Mouse (Mus musculus) cerebral cortex, adult 2 months (tissue): ENCODE data around the gene Gpc3.

Experiments used
- WGBS: fragments of 180-500 bp; shearing (Covaris S2); methylation state at CpG from one replicate; pipeline ENCODE4 v1.1.7; 2018; 5-methylcytosine and 5-hydroxymethylcytosine counted together

The Gpc3 gene

DNA sequence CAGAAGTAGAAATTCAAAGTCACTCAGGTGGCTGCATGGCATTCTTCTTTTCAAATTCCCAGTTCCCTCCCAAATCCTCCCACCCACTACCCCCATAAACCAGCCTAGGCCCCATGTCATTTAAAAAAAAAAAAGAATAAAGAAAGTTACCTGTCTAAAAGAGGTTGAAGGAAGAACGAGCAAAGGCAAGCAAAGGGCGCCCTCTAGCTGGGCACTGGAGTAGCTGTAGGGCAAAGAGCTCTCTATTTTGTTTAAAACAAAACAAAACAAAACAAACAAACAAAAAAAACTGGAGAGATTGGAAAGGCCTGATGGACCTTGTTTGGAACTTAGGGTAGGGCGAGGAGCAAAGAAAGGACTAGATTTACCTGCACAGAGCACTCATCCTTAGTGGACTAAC lies 238.6 kb downstream of the Gpc3 start:
- WGBS = 59% methylated on average over 3 of the region's 3 CpGs

DNA sequence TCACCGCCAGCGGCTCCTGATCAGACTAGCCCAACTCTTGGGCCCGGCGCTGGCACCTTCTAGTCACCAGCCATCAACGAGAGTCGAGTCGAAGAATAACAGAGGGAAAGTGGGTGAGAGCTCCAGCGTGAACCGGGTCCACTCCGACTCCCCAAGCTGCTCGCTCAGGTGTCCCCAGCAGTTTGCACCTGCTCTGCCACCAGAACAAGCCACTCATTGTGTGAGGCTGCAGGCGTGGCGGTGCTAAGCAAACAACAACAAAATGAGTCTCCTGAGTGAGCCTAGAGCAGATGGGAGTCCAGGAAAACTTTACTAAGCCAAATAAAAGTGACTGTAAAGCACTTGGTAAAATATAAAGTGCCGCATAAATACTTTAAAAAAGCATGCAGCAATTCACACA lies 239.5 kb downstream of the Gpc3 start:
- 88% methylated on average over 14 of the region's 14 CpGs for WGBS

DNA sequence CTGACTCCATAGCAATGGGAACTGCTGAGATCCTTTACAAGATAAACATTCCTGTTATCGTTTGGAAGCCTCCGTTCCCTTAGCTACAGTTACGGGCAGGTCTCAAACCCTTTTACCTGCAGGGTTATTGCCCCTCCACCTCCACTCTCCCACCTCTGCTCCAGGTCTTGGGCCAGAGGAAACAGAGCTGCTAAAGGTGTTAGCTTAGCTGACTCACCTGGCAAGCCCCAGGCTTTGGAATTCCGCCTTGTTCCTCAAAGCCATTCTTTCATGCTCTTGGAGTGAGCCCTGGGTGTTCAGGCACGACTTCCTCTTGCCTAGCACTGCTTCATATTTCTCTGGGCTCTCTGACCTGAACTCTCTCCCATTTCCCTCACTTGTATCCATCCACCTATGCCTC lies 241.3 kb downstream of the Gpc3 start:
- 86% methylated on average over 5 of the region's 5 CpGs for WGBS

DNA sequence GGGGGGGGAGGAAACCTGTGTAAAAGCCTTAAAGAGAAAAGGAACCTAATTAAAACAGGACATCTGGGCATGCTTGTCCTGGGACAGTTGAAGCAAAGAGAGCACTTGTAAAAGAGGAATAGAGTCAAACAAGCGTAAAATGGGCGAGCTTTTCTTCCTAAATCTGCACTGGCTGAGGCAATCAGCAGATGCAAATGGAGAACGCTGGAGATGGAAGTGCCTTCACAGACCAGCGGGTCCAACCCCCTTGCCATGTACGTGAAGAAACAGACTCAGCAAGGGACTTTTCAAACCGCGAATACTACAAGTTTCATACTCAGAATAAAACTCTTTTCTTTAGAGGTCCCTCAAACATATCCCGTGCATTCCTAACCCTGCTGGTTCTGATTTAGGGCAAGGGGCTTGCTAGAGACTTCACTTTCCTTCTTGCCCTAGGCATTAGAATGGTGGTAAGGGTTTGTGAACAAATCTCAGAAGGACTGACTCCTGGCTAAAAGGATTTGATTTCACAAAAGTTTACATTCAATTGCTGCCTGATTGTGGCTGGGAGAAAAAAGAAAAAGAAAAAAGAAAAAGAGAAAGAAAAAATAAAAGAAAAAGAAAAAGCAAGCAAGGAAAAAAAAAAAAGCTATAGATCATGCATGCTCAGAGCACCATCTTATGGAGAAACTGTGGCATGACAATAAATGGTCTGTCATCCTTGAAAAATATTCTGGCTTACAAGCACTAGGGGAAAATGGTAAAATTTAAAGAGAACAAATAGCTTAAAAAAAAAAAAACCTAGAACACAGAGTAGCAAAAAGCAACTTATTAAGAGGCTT lies 243.6 kb downstream of the Gpc3 start:
- 18% methylated on average over 8 of the region's 8 CpGs for WGBS

DNA sequence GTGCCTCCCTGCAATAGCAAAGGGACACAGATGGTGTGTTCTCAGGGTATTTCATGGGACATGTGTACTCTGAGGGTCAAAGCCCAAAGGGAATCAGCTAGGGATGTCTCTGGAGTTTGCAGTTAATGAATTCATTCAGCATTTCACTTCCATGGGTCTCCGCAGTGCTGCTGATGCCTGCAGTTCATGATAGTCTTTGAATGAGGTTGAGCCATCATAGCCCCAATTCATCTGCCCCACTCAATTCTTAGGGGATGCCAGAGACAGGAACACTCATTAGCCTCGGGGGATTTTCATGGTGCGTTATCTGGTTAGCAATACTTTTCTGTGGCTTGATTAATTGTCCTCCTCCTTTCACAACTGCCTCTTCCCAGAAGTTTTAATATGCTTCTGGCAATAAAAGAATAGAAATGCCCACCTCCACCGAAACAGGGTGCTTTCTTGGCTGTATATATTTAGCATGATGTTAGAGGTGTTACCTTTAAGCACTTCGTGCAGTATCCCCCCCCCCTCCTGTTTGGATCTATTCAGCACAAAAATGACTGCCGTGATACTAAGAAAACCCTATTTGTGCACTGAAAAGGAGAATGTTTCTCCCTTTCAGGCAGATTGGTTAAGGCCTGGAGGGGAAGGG lies 244.3 kb downstream of the Gpc3 start:
- WGBS = 50% methylated on average over 6 of the region's 6 CpGs

DNA sequence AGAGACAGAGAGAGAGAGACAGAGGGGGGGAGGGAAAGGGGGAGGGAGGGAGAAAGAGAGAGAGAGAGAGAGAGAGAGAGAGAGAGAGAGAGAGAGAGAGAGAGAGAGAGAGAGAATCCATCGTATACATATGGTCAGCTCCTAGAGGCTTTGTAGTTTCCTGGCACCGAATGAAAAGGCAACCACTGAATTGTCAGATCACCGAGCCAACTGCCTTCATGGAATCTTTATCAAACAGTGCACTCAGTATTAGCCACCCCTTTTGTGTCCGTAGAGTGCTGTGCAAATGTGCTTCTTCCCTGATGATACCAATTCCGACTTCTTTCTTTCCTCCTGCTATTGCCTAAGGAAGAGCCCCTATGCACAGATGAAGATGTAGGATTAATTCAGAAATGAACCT lies 246.9 kb downstream of the Gpc3 start:
- WGBS = 35% methylated on average over 5 of the region's 5 CpGs

DNA sequence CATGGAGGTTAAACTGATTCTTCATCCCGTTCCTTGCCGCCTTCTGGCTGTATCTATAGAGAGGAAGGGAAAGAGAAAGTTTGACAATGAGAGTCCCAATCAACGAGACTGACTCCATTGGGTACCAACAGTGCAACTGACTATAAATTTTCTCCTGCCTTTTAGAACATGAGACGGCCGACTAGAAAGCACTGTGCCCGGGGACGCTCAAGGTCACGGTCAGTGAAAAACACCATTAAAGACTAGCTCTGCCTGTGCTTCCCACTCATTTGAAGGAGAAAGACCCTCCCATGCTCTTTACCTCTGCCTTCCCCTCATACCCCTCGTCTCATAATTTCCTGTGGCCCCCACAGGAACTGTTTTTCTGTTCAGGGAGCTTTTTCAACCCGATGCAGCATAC lies 248.0 kb downstream of the Gpc3 start:
- 87% methylated on average over 10 of the region's 10 CpGs for WGBS

DNA sequence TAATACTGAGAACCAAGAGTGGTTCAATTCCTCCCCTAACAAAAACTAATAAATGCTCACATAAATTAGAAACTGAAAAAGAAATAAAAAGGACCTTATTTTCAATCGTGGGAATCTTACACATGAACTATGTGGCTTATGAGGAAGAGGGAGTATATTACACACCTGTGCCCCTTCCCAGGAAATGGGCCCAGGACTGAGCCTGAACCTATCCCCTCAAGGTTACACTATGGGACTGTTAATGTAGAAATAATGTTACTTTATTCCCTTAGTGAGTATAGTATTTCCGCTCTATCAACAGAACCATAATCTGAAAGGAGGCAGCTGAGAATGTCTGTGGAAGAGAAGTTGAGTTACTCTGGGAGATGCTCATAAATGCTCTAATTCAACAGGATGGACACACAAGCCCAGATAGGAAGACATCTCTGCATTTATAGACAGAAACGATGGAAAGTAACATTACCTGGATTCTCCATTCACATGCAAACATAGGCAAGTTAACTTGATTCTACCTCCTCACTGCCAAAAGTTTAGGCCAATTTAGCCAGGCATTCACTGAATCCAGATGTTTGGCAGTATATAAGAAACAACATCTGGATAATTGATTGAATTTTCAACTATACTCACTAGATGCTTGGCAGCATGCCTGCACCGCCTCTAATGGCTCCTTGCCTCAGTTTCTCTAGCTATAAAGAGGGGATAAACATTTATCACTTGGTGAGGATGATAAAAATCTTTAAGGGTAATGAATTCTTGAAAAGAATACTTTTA lies 251.3 kb downstream of the Gpc3 start:
- WGBS = 86% methylated on average over 4 of the region's 4 CpGs

DNA sequence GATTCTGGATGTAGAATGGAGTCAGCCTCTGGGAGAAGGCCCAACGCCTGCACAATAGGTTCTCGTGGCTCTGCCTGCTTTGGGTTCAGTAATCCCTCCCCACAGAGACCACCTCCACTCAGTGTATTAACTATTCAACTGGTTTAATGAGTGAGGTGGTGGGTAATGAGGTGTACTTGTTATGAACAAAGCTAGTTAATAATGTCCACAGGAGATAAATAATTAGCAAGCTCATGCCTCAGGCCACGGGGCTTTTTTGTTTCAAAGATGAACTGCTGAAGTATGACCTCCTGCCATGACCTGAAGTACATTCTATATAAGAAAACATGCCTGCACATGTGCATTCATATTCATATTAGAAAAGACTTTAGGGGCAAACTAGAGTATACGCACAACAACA lies 260.8 kb downstream of the Gpc3 start:
- 71% methylated on average over 4 of the region's 4 CpGs for WGBS

DNA sequence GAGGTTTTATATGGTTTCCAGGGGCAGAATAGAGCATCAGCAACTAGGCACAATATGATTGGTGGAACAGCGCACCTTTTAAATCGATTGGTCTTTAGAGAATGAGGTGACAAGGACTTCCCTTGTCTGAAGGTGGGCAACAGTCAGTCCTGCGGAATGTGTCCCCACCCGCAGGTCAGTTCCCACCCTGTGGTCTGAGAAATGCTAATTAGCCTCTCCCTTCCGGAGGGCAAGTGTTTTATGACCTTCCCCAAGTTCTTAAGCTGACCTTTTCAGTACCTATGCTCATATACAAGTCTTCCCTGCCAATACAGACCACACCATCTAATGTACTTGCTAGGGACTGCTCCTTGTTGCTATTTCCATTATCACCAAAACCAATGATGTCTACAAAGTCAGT lies 263.1 kb downstream of the Gpc3 start:
- 70% methylated on average over 5 of the region's 5 CpGs for WGBS

DNA sequence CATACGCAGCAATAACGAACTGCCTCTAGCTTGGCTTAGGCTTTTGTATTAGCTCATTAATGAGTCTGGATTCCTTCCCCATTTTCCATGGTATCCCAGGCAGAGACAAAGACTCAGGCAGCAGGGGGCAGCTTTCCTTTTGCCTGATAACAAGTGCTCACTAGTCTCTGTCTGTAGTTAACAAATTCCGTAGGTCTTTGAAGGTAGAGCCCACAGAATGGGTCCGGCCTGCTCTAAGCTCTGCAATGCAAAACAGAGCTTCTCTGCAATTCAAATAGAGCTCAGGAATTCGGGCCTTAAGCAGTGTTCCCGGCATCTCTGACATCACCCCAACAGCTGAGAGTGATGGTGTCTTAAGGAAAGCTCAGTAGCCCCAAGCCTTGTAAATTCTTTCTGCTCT lies 265.0 kb downstream of the Gpc3 start:
- 70% methylated on average over 6 of the region's 6 CpGs for WGBS

DNA sequence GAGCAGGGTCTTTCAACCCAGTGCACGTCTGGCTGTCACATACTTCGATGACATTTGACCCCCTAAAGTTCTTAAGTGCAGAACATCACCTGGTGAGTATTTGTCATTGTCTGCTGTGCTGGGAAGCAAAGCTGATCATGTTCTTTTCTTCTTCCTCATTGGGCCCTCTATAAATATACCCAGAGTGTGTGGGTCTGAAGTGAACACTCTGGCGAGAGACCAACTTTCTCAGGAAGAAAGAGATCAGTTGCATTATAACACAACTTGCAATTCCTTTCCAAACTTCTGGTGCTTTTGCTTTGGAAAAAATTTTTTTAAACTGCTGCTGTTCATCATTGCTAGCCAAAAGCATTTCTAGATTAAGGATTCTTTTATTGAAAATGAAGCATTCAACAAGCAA lies 269.7 kb downstream of the Gpc3 start:
- 73% methylated on average over 3 of the region's 3 CpGs for WGBS

DNA sequence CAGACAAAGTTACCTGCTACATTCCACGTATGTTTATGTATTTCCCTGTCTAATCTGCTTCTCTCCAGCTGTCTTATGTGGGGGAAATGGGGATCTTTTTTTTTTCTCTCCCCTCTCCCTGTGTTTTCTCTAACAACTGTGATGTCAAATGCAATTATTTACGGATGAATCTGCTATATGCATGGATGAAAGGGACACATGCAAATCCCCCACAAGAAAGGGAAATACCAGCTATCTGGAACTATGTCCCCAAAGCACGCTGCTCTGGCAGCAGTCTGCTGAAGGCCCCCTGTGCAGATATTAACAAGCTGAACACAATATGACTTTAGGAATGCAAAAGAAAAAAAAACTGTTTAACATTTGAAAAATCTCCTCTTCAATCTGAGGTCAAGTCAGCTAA lies 273.5 kb downstream of the Gpc3 start:
- 64% methylated on average over 3 of the region's 3 CpGs for WGBS

DNA sequence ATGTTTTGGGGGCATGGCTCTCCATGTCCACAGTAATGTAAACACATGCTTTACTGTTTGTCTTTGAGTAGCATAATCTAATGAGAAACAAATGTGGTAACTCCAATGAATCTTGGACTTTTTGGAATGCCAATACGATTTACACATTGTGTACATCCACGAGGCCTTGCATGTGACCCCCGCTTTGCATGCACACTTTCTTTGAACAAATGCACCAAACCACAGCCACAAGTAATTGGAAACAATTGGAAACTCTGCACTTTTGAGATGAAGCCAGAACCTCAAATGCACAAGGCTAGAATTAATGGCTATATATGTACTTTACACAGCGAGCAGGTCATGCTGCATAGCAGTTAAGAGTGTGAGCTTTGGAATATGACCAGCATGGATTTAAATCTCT lies 292.0 kb downstream of the Gpc3 start:
- WGBS = 90% methylated on average over 4 of the region's 4 CpGs

DNA sequence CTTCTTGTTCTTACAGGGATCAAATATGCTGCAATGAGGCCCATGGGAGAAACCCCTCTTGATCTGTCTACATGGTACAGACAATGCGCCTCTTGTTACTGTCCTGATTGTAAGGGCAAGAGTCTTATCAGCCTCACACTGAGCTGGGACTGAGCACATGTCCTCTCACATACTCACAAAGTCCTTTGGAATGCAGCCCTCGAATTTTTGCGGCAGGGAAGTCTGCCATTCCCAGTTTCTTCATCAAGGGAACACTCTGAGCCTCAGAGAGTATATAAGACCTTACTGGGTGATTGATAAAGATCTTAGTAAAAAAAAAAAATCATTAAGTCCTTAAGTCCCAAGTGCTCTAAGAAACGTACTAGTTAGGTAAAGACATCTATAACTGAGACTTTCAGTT lies 293.1 kb downstream of the Gpc3 start:
- 77% methylated on average over 4 of the region's 4 CpGs for WGBS

DNA sequence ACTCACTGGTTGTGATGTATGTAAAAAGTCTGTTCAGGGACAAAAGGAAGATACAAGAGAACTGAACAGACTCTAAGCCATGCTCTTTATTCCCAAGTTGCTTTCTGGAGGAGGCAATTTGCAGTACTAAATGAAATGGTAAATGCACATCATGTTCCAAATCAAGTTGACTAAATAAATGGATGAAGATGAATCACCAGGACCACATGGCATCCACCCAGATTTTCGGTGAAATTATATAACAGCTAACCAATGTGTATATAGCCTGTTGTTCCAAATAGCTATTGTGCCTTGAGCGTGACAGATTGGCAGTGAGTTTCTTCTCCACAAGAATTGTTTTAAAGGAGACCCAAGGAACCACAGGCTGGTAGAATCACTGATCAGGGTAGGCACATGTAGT lies 302.8 kb downstream of the Gpc3 start:
- 58% methylated on average over 2 of the region's 2 CpGs for WGBS

DNA sequence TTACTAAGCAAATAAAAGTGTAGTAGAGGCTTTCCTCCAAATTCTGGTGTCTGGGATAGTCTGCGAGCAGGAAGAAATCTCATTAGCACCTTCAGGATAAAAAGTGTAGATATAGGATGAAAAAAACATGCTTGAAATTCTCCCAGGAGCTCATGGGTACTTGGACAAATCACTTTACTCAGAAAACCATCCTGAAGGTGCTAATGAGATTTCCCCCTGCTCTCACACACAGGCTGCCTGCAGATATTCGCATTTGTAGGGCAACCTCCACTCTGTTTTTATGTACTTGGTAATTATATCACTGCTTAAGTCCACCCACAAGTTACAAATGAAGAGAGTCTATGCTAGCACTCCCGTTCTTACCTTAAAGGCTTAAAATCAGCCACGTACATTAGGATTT lies 308.5 kb downstream of the Gpc3 start:
- 41% methylated on average over 4 of the region's 4 CpGs for WGBS

DNA sequence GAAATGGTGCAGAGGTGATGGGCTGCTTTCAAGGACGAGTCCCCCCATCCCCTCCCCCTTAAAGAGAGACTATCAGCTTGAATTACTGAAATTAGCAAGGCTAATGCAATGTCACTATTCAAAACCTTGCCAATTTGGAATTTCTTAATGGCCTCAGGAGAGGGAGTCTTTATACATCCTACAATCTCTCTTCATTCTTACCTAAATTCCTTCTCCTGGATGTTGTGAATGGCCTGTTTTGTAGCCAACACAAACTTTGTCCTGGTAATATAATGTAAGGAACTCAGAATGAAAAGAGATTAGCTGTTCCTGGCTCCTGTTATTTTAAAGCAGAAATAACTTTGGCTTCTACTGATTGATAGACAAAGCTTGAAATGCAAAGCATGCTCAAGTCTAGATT lies 325.0 kb downstream of the Gpc3 start:
- 32% methylated on average over 1 of the region's 1 CpGs for WGBS

DNA sequence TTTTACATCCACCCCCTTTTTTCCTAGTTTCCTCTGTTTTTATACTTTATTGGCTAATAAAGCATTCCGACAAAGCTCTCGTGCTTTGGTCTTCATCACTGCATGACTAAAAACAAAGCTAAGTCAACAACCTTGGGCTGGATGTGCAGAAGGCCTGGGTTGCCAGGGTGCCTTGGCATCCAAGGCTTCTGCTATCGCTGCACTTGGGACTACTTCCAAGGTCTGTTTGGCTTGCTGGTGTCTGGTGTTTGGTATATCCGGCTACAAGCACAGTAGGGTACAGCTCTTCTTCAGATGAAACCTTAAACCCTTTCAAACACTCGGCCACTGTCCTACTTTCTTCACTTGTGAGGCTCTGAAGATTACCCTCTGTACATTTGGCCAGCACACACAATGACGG lies 325.8 kb downstream of the Gpc3 start:
- 70% methylated on average over 6 of the region's 6 CpGs for WGBS

DNA sequence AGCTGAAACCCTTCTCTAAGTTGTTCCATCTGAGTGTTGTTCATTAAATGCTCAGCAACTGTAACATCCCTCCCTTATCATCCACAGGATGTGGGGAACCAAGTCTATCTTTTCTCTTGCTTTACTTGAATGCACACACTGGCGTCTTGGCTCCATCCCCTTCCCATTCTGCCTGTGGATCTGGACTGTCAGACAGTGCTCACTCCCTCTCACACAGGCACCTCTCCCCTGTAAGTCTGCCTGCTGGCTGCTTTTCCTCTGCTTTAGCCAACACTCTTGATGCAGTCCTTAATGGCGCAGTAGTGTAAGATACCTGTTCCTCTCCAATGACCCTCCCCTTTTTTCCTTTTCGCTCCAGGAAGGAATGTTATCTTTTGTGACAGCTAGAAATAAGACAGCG lies 331.7 kb downstream of the Gpc3 start:
- WGBS = 57% methylated on average over 4 of the region's 4 CpGs

DNA sequence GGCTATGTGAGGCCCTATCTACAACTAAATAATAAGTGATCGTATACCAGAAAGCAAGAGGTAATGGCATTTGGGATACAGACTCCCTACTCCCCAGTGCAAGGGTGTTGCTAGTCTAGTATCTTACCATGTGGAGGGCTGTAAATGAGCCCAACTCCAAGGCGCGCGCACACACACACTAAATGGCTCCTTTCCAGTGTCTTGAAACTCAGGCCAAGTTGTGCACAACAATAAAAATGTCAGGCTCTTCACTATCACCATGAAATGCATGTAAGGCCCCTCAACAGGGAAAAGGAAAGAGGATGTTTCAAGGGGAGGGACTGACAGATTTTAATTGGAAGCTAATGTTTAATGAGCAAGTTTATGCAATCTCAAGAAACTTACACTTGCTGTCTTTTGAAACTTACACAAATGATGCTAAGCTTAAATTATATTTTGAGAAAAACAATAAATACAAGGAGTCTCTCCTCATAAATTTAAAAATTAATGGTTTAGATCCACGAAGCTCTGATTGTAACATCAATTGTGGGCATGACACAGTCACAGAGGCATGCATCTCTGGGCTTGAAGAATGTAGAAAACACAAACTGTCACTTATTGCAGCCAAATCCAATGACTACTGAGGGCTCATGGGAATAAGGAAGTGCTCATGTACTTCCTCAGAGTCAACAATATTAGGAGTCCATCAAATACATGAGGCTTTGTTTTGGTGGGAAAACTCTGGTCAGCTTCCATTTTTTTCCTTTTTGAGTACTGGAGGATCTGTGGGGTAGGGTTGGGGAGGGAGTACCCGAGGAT lies 332.4 kb downstream of the Gpc3 start:
- WGBS = 80% methylated on average over 6 of the region's 6 CpGs
